Mouse (Mus musculus) bone marrow, adult 2 months (tissue): ENCODE measurements around the gene Apobec1.

Experiments
- CTCF ChIP-seq: fragments of 200-500 bp; IDR thresholded peaks from 2 replicates; pipeline ENCODE4 v1.5.1; 2011; ENCODE audit warnings: low read length, control low read depth; ENCODE audit not compliant: control insufficient read depth, insufficient read depth
- POLR2A ChIP-seq: fragments of 200-500 bp; IDR thresholded peaks from 2 replicates; pipeline ENCODE4 v1.6.1; 2011; ENCODE audit warnings: low read depth, mild to moderate bottlenecking, control low read depth, low read length, borderline replicate concordance; ENCODE audit not compliant: control insufficient read depth

GRCm38 (mm10) chr6:122532883-122533302 lies 69.4 kb downstream of the Apobec1 start:
- TF ChIP-seq CTCF (no peak), POLR2A (no peak)
